Mouse (Mus musculus): ENCODE measurements around the gene Nt5c3.

Nt5c3 gene

GRCm38 (mm10) chr6:56837166-56837565 is 86.6 kb downstream of the Nt5c3 start:
- no peak for DNase-seq (ENCODE audit: low spot score in 2 of 2)

DNA sequence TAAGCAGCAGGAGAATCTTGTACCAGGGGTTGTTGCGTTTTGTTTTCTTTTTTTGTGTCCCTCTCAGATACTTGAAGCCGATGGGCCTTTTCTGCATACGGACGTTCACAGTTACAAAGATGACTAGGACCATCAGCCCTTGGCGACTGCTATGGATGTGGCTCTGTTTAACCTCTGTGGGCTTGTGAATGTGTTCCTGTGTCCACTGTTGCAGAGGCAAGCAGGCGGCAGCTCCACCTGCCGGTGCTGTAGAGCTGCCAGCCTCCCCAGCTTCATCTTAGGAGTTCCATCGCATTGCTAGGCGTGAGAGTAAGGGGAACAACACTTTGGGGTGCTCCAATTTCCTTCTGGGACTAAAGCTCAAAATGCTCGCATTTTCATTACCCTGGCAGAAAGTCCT is 88.2 kb downstream of the Nt5c3 start:
- no peak for DNase-seq (ENCODE audit: low spot score in 2 of 2)

DNA sequence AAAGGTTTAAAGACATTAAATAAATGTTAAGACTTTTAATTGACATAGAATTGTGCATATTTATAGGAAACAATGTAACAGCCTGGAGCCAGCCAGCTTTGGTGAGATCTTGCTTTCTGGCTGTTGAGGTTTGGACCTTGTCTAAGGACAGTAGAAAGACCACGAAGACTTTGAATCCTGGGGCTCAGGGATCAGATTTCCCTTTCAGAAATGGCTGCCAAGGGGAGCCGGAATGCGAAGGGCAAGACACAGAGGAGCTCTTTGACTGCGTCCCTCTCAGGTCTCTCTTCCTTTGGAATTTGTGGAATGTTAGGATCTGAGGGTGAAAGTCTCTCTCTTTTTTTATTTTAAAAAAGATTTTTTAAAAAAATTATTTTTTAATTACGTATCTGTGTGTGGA is 89.0 kb downstream of the Nt5c3 start:
- DNase-seq (ENCODE audit: low spot score in 2 of 2): no peak

- DNase-seq (ENCODE audit: low spot score in 2 of 2): no peak
Measured at GRCm38 (mm10) chr6:56832830-56833229, 90.9 kb downstream of the Nt5c3 start.

- DNase-seq (ENCODE audit: low spot score in 2 of 2): no peak
Measured at GRCm38 (mm10) chr6:56832407-56832796, 91.3 kb downstream of the Nt5c3 start.
